Mouse (Mus musculus): ENCODE measurements around the gene Id2.

Id2 gene

GRCm38 (mm10) chr12:25097052-25097209 lies at the start of gene Id2:
Gene Id2, minus strand, starts transcription at chr12:25097140.
- DNase-seq (ENCODE audit: low spot score in 2 of 2) = no peak

GRCm38 (mm10) chr12:25145344-25145698 lies 48.4 kb upstream of the Id2 start:
- no peak for DNase-seq (ENCODE audit: low spot score in 2 of 2)

GRCm38 (mm10) chr12:25144591-25145343 lies 47.8 kb upstream of the Id2 start:
- DNase-seq (ENCODE audit: low spot score in 2 of 2) = no peak

- DNase-seq (ENCODE audit: low spot score in 2 of 2) = no peak
Measured at GRCm38 (mm10) chr12:25143492-25143891, 46.6 kb upstream of the Id2 start.

DNA sequence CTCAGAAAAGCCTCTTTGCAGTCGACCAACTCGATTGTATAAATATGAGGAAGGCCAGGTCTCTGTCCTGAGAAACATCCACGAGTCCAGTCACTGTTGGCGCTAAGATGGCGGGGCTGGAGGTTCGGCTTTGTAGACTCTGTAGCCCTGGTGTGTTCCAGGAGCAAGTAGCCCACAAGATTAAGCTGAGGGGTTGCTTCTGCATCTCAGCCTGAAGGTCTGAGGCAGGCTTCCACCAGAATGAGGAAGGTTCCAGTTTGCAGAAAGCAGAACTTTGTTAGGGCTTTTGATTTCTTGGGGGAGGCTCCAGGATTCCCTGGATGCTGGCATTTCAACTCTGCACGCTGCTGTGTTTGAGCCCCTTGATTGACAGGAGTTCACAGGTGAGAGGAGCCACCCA lies 45.3 kb upstream of the Id2 start:
- DNase-seq (ENCODE audit: low spot score in 2 of 2) = no peak

- DNase-seq (ENCODE audit: low spot score in 2 of 2) = no peak
Measured at GRCm38 (mm10) chr12:25141311-25141710, 44.4 kb upstream of the Id2 start.

DNA sequence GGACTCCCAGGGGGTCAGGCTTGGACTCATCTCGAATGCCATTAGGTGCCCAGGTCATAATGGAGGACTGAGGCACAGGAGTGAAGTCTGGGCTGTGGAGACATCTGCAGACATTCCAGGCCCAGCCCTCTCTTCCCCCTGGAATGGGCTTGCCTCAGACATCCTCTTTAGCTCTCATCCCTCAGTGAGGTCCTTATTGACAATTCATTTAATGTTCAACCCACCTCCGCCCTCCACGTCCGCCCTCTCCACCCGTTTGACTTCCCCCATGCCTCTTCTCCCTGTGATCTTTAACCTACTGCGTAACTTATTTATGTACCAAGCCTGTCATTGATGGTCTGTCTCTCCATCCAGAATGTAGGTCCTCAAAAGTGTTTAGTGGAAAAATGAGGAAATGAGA lies 43.2 kb upstream of the Id2 start:
- no peak for DNase-seq (ENCODE audit: low spot score in 2 of 2)

DNA sequence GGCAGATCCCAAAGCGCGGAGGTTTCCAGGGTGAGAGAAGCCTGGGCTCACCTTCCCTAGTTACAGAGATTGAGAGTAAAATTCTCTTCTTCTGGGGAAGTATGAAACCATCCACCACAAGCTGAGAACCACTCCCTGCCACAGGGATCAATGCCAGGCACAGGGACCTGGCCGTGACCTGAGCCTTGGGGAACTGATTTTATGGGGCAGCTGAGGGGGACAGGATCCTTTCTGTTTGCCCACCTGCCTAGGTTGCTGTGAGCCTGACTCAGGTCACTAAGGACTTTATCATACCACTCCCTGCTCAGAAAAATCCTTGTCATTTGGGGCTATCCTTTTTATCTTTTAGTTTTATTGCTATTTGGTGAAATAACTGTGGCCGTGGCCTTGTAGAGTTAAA lies 41.7 kb upstream of the Id2 start:
- DNase-seq (ENCODE audit: low spot score in 2 of 2) = no peak

- DNase-seq (ENCODE audit: low spot score in 2 of 2) = no peak
Measured at GRCm38 (mm10) chr12:25132046-25132445, 35.1 kb upstream of the Id2 start.

GRCm38 (mm10) chr12:25127629-25128028 lies 30.7 kb upstream of the Id2 start:
- DNase-seq (ENCODE audit: low spot score in 2 of 2) = no peak

DNA sequence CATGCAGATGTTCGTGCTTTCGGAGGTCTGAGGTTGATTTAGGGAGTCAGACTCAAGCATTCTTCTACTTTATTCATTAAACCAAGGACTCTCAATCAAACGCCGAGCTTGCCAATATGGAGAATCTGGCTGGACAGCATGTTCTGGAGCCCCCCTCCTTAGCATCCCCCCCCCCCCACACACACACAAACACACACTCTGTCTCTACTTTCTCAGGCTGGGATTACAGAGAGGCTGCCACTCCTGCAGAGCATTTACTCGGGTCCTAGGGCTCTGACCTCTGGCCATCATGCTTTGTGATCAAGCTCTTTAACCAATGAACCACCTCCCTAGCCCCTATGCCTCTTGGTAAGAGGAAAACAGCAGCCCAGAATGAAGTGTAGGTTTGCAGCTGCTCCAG lies 29.3 kb upstream of the Id2 start:
- DNase-seq (ENCODE audit: low spot score in 2 of 2) = no peak

DNA sequence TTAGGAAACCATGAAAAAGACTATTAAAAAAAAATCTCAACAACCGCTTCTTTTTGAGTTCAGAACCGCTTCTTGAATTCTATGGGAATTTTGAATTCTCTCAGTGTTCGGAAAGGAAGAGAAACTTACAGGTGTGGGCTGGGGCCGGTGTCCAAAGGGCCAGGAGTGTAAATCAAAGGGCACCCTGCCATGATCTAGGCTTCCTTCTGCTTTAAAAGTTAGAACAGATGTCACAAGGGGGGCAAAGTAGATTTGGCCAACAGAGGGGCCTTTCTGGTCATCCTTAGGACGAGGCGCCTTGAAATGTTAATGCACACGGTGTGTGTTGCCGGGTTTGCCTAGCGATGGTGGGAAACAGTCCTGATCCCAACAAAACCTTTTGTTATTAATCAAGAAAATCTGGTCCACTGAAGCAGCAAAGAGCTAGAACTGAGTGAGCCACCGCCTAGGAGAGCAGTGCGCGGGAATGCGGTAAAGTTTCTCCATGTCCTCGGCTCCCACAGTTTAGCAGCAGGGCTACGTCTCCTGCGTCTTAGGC lies 28.4 kb upstream of the Id2 start:
- no peak for DNase-seq (ENCODE audit: low spot score in 2 of 2)

- DNase-seq (ENCODE audit: low spot score in 2 of 2) = no peak
Measured at GRCm38 (mm10) chr12:25124431-25125238, 27.7 kb upstream of the Id2 start.

- DNase-seq (ENCODE audit: low spot score in 2 of 2) = no peak
Measured at GRCm38 (mm10) chr12:25120753-25121152, 23.8 kb upstream of the Id2 start.

- DNase-seq (ENCODE audit: low spot score in 2 of 2) = no peak
Measured at GRCm38 (mm10) chr12:25119278-25119677, 22.3 kb upstream of the Id2 start.

- no peak for DNase-seq (ENCODE audit: low spot score in 2 of 2)
Measured at GRCm38 (mm10) chr12:25117856-25118511, 21.0 kb upstream of the Id2 start.

DNA sequence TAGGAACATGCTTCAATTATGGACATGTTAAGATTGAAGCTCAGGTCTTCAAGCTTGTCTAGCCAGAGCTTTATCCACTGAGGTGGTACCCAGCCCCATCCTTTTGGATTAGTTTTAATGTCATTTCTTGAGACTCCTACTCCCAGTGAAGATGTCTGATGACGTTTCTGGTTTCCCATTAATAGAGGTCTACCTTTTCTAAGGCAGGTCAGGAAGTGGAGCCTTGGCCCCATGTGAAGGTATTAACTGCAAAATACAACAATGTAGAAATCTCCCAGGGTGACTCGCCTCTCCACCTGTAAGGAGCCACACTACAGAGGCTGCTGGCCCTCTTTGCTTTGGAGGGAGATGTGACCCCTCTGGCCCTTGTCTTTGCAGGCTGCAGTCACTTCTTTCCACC lies 19.2 kb upstream of the Id2 start:
- DNase-seq (ENCODE audit: low spot score in 2 of 2) = no peak

- no peak for DNase-seq (ENCODE audit: low spot score in 2 of 2)
Measured at GRCm38 (mm10) chr12:25114426-25114825, 17.5 kb upstream of the Id2 start.

GRCm38 (mm10) chr12:25113357-25113756 lies 16.4 kb upstream of the Id2 start:
- DNase-seq (ENCODE audit: low spot score in 2 of 2) = no peak

- no peak for DNase-seq (ENCODE audit: low spot score in 2 of 2)
Measured at GRCm38 (mm10) chr12:25112806-25113205, 15.9 kb upstream of the Id2 start.

DNA sequence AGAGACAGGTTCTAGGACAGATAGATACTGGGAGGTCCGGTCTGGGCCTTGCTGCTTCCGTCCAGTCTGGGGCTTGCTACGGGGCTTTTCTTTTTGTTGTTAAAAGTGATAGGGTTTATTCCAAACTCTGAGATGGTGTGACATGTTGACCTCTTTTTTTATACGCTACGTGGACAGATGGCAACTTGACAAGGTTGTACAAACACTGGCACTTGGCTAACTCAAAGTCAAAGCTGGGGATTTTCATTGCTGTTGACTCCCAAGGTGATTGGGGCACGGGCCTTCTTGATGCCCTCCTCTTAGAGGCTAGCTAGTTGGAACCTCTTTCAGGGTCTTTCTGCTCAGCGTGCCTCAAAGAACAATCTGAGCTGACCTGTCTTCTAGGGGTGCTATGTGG lies 13.7 kb upstream of the Id2 start:
- no peak for DNase-seq (ENCODE audit: low spot score in 2 of 2)

GRCm38 (mm10) chr12:25109971-25110681 lies 13.2 kb upstream of the Id2 start:
- DNase-seq (ENCODE audit: low spot score in 2 of 2) = no peak
